Mouse (Mus musculus): ENCODE measurements at regions not wholly inside any gene's neighbourhood (a gene's known extent, or its start where the extent isn't known, plus 50 kb on each side); places are given as distances from the start of the nearest gene placed in this dataset.

DNA sequence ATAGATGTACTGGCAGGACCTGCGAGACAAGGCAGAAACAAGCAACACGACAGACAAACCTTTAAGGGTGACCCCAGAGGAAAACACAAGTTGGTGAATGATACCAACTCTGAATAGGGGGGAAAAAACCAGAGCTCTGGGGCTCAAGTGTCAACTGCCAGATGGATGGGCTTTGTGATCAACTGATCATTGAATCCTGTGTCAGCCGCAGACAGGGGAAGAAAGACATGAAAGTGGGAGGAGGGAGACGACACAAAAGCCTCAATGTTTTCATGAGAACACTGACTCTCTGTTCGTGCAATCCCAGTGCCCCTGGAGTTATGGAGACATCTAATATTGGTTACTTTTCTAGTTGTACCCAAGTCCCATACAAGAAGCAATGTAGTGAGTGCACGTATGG lies 593.8 kb downstream of the Tmem114 start:
- H3K27me3 ChIP-seq (replicated peaks): no peaks in the 10 kb centered on the region
- no peaks in the 10 kb centered on the region for H3K9me3 ChIP-seq
- H3K36me3 ChIP-seq: no peaks in the 10 kb centered on the region
- WGBS: 35% methylated on average over 6 of the region's 6 CpGs
- peaks cover 7% of the 10 kb centered on the region; the same call in 1 of the 2 replicates for H3K4me1 ChIP-seq
- no peak overlapping the region for H3K27ac ChIP-seq
- no peak overlapping the region for H3K4me2 ChIP-seq (replicated peaks)
- H3K9ac ChIP-seq: no peak overlapping the region
- no peak overlapping the region for H3K4me3 ChIP-seq
- ATAC-seq (ENCODE audit: low FRiP score, low read depth): no peak

DNA sequence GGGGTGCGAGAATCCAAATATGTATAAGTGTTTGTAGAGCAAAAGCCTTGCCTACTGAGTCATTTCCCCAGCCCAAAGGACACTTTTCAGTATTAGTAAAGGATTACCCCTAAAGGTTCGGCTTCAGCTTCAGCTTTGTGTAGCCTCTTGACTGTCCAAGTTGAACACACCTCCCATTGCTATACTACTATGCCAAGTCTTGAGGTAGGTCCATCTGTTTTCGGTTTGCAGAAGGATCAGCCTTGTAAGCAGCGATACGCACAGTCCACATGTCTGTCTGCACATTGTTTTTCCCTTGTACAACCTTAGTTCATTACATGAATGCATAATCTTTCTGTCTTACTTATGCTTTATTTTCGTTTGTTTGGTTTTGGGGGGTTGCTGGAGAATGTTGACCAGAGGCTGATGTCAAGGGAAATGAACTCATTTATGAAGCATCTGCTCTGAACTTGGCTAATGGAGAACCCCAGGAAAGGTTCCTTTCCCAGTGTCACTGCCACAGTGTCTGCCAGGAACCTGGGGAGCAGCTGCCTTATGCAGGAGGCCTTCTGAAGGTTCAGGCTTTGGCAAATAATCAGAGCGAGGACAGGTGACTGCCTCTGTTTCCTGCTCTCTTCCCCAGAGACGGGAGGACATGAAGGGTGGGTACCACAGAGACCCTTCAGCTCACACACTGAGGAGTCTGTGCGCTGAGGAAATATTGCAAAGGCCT lies 594.8 kb downstream of the Tmem114 start:
- H3K36me3 ChIP-seq: no peaks in the 10 kb centered on the region
- no peaks in the 10 kb centered on the region for H3K9me3 ChIP-seq
- no peaks in the 10 kb centered on the region for H3K27me3 ChIP-seq (replicated peaks)
- no peak overlapping the region for H3K9ac ChIP-seq
- no peak overlapping the region for H3K4me2 ChIP-seq (replicated peaks)
- H3K4me3 ChIP-seq: no peak overlapping the region
- 87% methylated on average over 9 of the region's 9 CpGs for WGBS
- ATAC-seq (ENCODE audit: low FRiP score, low read depth): no peak
- H3K27ac ChIP-seq: no peak overlapping the region
- H3K4me1 ChIP-seq: peaks cover 7% of the 10 kb centered on the region; the same call in 1 of the 2 replicates

DNA sequence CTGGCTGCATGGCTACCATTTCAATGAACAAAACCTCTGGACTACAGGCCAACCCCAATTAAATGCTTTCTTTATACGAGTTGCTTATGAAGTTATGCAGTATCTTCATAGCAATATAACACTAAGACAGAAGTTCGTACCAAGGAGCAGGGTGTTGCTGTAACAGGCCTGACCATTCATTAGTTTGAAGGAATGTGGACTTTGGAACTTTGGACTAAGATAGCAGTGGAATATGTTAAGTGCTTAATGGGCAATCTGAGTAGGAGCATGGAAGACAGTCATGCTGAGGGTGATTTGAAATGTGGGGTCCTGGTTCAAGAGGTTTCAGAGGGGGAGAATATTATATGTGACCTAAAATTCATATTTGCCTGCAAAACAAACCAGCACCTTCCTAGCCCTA lies 623.8 kb downstream of the Tmem114 start:
- Histone ChIP-seq H3K36me3 (no peaks in the 10 kb centered on the region), H3K27ac (no peak overlapping the region), H3K4me1 (no peaks in the 10 kb centered on the region), H3K4me3 (no peak overlapping the region), H3K4me2 (replicated peaks) (no peak overlapping the region), H3K9me3 (no peaks in the 10 kb centered on the region), H3K9ac (no peak overlapping the region), H3K27me3 (replicated peaks) (no peaks in the 10 kb centered on the region)
- 85% methylated on average over 2 of the region's 2 CpGs for WGBS
- no peak for ATAC-seq (ENCODE audit: low FRiP score, low read depth)

DNA sequence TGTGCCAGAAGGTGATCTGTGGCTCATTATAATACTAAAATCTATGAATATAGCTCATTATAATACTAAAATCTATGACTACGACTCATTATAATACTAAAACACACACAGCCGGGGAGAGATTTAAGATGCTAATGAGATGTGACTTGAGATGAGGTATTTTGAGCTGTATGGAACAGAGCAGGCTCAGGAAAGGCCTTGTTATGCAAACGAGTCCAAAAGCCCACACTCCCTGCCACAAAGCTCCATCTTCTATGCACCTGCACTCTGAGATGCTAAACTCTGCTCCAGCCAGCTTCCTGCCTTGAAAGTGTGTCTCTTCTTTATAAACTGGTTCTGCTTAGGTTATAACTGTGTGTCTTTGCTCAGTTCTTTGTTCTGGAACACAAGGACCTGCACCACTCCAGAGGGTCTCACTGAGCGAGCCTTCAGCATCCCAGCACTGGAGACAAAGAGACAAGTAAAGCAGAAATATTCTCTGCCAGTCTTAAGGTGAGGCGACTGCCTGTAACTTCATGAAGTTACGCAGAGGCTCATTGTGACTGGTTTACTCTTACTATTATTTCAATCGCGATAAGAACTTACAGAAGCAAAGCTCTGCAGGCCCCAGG lies 627.7 kb downstream of the Tmem114 start:
- ATAC-seq (ENCODE audit: low FRiP score, low read depth): no peak
- WGBS: 53% methylated on average over 8 of the region's 8 CpGs

DNA sequence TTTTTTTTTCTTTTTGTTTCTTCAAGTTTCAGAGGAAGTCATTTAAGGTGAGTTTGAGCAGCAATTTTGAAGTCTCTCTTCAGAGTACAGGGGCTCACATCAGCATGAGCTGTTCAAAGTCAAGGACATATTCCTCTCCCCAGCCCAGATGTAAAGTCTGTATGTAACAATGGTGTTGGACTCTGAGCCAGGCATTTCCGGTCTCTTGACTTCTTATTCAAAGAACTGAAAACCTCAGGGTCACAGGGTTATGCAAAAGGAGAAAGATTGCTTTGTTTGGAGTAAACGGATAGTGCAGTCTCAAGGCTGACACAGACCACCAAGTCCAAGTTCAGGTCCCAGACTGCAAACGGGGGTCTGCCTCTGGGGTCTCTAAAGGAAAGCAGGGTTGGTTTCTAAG lies 629.4 kb downstream of the Tmem114 start:
- Histone ChIP-seq H3K4me3 (no peak overlapping the region), H3K36me3 (no peaks in the 10 kb centered on the region), H3K4me1 (no peaks in the 10 kb centered on the region), H3K4me2 (replicated peaks) (no peak overlapping the region), H3K27me3 (replicated peaks) (no peaks in the 10 kb centered on the region), H3K27ac (no peak overlapping the region), H3K9ac (no peak overlapping the region), H3K9me3 (no peaks in the 10 kb centered on the region)
- no peak for ATAC-seq (ENCODE audit: low FRiP score, low read depth)
- WGBS: 47% methylated on average over 3 of the region's 3 CpGs

More for the DNA sequence above, 627.7 kb downstream of the Tmem114 start:
- Histone ChIP-seq H3K4me3 (no peak overlapping the region), H3K4me1 (no peaks in the 10 kb centered on the region), H3K27me3 (replicated peaks) (no peaks in the 10 kb centered on the region), H3K36me3 (no peaks in the 10 kb centered on the region), H3K9ac (no peak overlapping the region), H3K9me3 (no peaks in the 10 kb centered on the region), H3K27ac (no peak overlapping the region), H3K4me2 (replicated peaks) (no peak overlapping the region)

DNA sequence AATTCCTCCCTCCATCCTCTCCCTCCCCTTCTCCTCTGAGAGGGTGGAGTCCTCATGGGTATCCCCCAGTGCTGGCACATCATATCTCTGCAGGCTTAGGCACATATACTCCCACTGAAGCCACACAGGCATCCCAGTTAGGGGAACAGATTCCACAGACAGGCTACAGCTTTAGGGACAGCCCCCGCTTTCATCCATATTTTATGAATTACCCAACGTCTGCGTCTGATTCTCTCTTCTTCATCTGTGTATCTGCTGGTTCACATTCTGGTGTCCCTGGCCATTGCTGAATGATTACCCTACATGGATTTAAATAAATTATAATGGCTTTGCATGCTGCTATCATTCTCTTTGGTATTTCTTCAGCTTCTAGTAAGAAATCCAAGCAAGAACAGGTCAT lies 632.4 kb downstream of the Tmem114 start:
- Histone ChIP-seq H3K9me3 (no peaks in the 10 kb centered on the region), H3K4me1 (no peaks in the 10 kb centered on the region), H3K4me3 (no peak overlapping the region), H3K4me2 (replicated peaks) (no peak overlapping the region), H3K9ac (no peak overlapping the region), H3K27ac (no peak overlapping the region), H3K27me3 (replicated peaks) (no peaks in the 10 kb centered on the region), H3K36me3 (no peaks in the 10 kb centered on the region)
- WGBS: 83% methylated on average over 3 of the region's 3 CpGs
- ATAC-seq (ENCODE audit: low FRiP score, low read depth): no peak

DNA sequence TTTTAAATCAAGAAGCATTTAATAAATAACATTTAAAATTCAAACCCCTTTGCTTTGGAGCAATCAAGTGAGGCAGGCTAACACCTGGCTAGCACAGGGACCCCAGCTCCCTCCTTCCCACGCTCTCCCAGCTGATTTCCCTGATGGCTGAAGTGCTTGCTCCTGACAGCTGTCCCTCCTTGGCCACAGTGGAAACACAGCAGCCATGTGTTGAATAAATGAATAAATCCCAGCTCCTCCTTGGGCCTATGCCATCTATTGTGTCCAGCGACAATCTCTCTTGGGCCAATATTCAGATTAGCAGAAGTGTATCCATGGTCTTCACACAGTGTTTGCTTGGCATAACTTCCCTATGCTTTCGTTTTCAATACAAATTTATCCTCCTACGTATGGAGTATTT lies 634.7 kb downstream of the Tmem114 start:
- no peaks in the 10 kb centered on the region for H3K36me3 ChIP-seq
- no peak overlapping the region for H3K27ac ChIP-seq
- WGBS: 84% methylated on average over 4 of the region's 4 CpGs
- no peak overlapping the region for H3K4me3 ChIP-seq
- no peaks in the 10 kb centered on the region for H3K27me3 ChIP-seq (replicated peaks)
- no peaks in the 10 kb centered on the region for H3K9me3 ChIP-seq
- H3K4me1 ChIP-seq: no peaks in the 10 kb centered on the region
- no peak overlapping the region for H3K9ac ChIP-seq
- ATAC-seq (ENCODE audit: low FRiP score, low read depth): no peak
- H3K4me2 ChIP-seq (replicated peaks): no peak overlapping the region

DNA sequence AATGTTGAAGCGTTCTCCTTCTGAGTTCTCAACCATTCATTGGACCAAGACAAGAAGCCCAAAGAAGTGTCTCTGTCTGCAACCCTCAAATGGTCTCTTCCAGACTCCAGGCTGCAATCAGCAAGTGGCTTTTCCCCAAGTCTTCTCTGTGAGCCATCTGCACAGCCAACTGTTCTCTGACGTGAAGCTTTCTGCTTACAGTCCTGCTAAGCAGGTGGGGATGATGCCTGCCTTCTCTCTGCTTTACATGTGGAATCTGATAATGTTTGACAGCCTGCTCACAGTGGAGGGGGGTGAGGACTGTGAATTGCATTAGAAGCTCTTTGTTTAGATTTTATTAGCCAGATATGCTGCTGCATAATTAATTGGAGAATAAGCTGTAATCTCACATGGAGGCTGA lies 636.7 kb downstream of the Tmem114 start:
- Histone ChIP-seq H3K4me1 (no peaks in the 10 kb centered on the region), H3K9me3 (no peaks in the 10 kb centered on the region), H3K36me3 (no peaks in the 10 kb centered on the region), H3K27me3 (replicated peaks) (no peaks in the 10 kb centered on the region), H3K4me3 (no peak overlapping the region), H3K4me2 (replicated peaks) (no peak overlapping the region), H3K27ac (no peak overlapping the region), H3K9ac (no peak overlapping the region)
- ATAC-seq (ENCODE audit: low FRiP score, low read depth): no peak
- 77% methylated on average over 2 of the region's 2 CpGs for WGBS

DNA sequence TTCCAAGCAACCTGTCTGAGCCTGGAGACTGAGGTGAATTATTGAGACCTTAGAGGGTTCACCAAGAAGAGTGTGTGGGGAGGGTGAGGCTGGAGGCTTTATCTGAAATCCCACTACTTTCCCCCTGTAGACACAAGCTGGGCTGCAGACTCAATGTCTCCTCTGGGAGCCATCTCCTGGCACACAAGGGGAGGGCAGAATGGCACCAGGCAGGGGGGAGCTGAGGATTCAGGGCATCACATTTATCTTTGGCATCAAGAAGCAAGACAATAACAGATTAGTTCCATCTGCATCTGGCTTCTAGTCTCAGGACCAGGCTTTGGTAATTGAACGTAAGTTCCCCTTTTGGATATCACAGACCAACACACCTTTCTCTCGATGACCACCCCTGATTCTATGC lies 643.4 kb downstream of the Tmem114 start:
- 88% methylated on average over 2 of the region's 2 CpGs for WGBS
- Histone ChIP-seq H3K4me1 (no peaks in the 10 kb centered on the region), H3K4me2 (replicated peaks) (no peak overlapping the region)

DNA sequence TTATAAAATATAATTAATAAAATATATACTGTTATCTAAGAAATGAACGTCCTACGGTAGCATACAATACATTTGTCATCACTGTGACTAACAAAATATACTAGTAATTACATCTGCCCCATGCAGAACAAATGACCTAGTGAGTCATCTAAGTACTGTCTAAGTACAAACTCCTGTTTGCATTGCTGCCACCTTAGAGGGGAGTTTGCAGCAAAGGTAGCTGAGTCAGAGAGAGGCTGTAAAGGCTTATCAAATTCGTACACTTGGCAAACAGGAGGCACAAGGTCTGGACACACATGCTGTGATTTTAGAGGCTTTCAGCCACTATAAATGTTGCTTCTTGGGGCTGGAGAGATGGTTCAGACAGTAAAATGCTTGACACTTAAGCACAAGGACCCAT lies 649.3 kb downstream of the Tmem114 start:
- H3K27me3 ChIP-seq (replicated peaks): no peaks in the 10 kb centered on the region
- ATAC-seq (ENCODE audit: low FRiP score, low read depth): no peak
- 92% methylated on average over 3 of the region's 3 CpGs for WGBS
- no peak overlapping the region for H3K4me2 ChIP-seq (replicated peaks)
- no peaks in the 10 kb centered on the region for H3K36me3 ChIP-seq
- no peak overlapping the region for H3K27ac ChIP-seq
- no peaks in the 10 kb centered on the region for H3K4me1 ChIP-seq
- no peak overlapping the region for H3K4me3 ChIP-seq
- no peaks in the 10 kb centered on the region for H3K9me3 ChIP-seq
- no peak overlapping the region for H3K9ac ChIP-seq

More for the DNA sequence above, 643.4 kb downstream of the Tmem114 start:
- H3K9me3 ChIP-seq: no peaks in the 10 kb centered on the region
- no peak for ATAC-seq (ENCODE audit: low FRiP score, low read depth)
- no peak overlapping the region for H3K4me3 ChIP-seq
- no peak overlapping the region for H3K9ac ChIP-seq
- no peak overlapping the region for H3K27ac ChIP-seq
- no peaks in the 10 kb centered on the region for H3K36me3 ChIP-seq
- H3K27me3 ChIP-seq (replicated peaks): no peaks in the 10 kb centered on the region

DNA sequence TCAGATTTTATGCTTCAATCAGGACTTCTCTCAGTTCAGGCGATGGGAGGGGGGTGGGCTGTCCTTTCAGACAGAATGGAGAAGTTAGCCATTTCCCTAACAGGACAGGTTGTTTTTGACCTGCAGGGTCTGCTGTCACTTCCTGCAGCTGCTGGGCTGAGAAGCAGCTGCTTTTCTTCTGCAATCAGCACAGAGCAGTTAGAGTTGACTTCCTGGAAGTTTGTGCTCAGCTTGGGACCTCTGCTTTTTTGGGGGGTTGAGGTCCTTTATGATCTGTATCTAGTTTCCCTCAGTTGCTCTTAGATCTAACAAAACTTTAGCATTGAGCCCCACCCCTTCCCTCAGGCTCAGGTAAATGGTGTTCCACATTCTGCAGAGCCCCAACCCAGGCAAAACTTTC lies 656.5 kb downstream of the Tmem114 start:
- Histone ChIP-seq H3K27me3 (replicated peaks) (no peaks in the 10 kb centered on the region), H3K9ac (no peak overlapping the region), H3K27ac (no peak overlapping the region), H3K9me3 (no peaks in the 10 kb centered on the region), H3K36me3 (no peaks in the 10 kb centered on the region), H3K4me2 (replicated peaks) (no peak overlapping the region), H3K4me1 (peaks cover 5% of the 10 kb centered on the region; the same call in 1 of the 2 replicates), H3K4me3 (no peak overlapping the region)
- 77% methylated on average over 1 of the region's 1 CpGs for WGBS
- no peak for ATAC-seq (ENCODE audit: low FRiP score, low read depth)

DNA sequence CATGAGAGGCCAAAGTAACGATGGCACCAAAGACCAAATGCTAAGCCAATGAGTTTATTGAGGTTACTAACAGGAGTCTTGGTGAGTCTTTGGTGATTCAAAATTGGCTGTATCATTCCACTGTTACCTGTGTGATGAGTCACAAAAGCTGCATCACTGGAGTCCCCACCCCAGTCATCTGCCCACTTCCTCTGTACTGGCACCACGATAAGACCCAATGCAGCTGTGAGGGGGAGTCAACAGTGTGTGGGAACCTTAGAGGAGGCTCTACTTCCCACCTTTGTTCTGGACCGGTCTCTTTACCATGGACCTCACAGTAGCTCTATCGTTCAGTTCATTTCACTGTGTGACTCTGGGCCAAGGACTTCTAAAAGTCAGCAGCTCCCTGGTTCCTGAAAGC lies 657.2 kb downstream of the Tmem114 start:
- Histone ChIP-seq H3K9me3 (no peaks in the 10 kb centered on the region), H3K27me3 (replicated peaks) (no peaks in the 10 kb centered on the region), H3K9ac (no peak overlapping the region), H3K4me1 (peaks cover 5% of the 10 kb centered on the region; the same call in 1 of the 2 replicates), H3K4me3 (no peak overlapping the region), H3K36me3 (no peaks in the 10 kb centered on the region), H3K4me2 (replicated peaks) (no peak overlapping the region), H3K27ac (no peak overlapping the region)
- WGBS: 91% methylated on average over 4 of the region's 4 CpGs
- no peak for ATAC-seq (ENCODE audit: low FRiP score, low read depth)

DNA sequence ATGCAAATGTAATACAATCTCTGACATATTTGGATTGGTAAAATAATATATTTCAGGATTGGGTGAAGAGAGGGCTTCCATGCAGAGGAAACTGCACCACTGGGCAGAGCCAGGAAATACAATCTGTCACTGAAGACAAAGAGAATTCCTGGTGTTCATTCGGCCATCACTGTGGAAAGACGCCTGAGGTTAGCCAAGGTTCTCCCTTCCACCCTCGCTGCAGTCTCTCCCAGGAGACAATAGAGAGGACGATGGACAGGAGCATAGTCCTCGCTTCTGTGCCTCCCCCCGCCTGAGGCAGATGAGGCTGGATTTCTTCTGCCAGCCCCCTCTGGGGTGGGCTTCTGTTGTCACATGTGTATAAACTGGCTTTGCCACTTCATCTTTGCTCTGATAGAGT lies 660.6 kb downstream of the Tmem114 start:
- no peak; the same call in 1 of the 2 replicates for ATAC-seq (ENCODE audit: low FRiP score, low read depth)

More for the DNA sequence above, 660.6 kb downstream of the Tmem114 start:
- Histone ChIP-seq H3K4me1 (peaks cover 5% of the 10 kb centered on the region; the same call in 1 of the 2 replicates), H3K36me3 (no peaks in the 10 kb centered on the region), H3K4me3 (no peak overlapping the region), H3K9ac (no peak overlapping the region), H3K9me3 (no peaks in the 10 kb centered on the region), H3K4me2 (replicated peaks) (no peak overlapping the region), H3K27me3 (replicated peaks) (no peaks in the 10 kb centered on the region), H3K27ac (no peak overlapping the region)
- WGBS: 6% methylated on average over 6 of the region's 6 CpGs
